Mouse (Mus musculus) G1E (cell line): Measurements from ENCODE around the gene Nckap5.

Experiments
- CTCF ChIP-seq: IDR thresholded peaks from 2 replicates; pipeline ENCODE4 v1.5.1; 2012; ENCODE audit warnings: low read depth, low read length, inconsistent platforms, mixed read lengths
- GATA1 ChIP-seq: IDR thresholded peaks from 2 replicates; pipeline ENCODE4 v1.6.1; 2012; ENCODE audit warnings: borderline replicate concordance, low read length, inconsistent platforms, mixed read lengths
- POLR2AphosphoS5 ChIP-seq: IDR thresholded peaks from 2 replicates; pipeline ENCODE4 v1.6.1; 2012; ENCODE audit warnings: low read depth, low read length, inconsistent platforms; ENCODE audit not compliant: insufficient replicate concordance

GRCm38 (mm10) chr1:126560931-126561330 lies 269.7 kb downstream of the Nckap5 start:
- TF ChIP-seq CTCF: no peak
- no peak for TF ChIP-seq POLR2AphosphoS5
- TF ChIP-seq GATA1: no peak
